Mouse (Mus musculus): ENCODE data around the gene Fam193b.

The Fam193b gene

DNA sequence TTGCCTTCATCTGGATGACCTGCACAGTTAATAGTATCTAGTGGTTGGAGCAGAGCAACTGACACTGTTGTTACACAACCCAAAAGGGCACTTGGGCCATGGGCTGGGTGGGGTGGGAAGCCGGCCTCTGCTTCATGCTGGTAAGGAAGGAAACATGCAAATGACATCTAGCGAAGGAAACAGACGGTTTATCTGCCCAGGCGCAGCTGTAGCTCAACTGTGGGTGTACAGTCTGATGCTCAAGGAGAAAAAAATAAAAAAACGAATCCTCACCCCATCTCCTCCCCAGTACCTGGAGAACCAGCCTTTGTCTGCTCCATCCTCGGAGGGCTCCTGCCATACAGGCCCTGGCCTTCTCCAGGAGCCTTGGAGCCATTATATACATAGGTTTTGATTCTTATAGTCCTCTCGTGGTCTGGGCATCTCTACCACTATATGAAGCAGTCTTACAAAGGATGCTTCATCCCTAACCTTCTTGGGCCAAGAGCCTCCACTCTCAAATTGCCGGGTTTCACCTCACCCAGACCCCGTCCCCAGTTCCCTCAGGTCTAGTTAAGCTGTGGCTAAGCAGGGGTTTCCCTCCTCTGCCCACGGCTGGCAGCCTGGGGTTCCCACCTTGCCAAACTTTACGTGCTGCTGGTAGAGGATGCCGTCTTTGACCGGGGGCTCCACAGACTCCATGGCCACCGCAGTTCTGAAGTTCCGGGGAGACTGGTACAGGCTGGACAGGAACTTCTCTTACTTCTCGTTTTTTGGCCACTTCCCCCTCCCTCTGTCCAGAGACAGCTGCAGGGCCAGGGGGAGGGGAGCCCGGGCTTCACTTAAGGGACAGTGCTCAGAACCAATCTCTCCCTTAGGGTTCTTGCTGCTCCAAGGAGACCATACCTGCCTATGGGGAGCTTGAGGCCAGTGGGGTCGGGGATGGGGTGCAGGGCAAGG, 42.8 kb downstream of the Fam193b start:
- no peak for DNase-seq (ENCODE audit: low read depth, low spot score)

DNA sequence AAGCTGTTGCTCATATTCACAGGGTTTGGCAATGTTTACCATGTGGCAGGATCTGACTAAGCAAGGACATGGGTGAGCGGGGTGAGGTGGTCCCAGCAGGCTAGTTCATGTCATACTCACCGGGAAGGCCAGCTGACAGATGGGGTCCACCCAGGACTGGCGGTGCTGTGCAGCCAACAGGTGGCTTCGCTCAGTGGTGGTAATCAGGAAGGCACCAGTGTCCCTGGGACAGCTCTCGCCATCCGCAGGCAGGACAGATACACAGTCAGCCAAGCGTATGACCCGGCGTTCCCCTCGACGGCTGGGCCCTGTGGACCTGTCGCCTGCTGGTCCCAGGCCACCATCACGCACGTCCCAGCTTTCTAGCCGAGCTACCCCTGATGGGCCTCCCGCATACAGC, 43.7 kb downstream of the Fam193b start:
- DNase-seq (ENCODE audit: low read depth, low spot score) = no peak

DNA sequence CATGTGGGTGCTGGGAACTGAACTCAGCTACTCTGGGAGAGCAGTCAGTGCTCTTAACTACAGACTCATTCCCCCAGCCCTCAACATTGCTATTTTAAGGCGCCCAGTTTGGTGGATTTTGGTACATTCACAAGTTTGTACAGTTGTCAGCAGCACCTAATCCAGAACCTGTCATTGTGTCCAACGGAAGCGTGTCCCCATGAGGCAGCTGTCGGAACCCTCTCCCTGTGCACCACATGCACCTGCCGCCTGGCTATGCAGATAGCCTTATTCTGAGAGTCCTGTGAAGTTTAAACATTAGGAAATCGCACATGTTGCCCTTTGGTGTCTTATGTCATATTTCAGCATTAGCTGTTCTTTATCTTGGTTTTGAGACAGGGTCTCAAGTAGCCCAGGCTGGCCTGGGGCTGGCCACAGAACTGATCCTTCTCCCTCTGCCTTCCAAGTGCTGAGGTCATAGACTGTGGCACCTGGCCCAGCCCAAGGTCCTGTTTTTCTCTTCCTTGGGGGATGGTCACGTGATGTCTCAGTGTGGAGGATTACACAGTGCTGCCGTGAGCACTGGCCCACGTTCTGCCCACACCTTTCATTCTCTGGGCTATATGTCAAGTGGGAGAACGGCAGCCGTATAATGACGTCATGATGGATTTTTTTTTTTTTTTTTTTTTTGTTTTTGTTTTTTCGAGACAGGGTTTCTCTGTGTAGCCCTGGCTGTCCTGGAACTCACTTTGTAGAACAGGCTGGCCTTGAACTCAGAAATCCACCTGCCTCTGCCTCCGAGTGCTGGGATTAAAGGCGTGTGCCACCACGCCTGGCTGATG, 45.0 kb downstream of the Fam193b start:
- DNase-seq (ENCODE audit: low read depth, low spot score) = no peak

DNA sequence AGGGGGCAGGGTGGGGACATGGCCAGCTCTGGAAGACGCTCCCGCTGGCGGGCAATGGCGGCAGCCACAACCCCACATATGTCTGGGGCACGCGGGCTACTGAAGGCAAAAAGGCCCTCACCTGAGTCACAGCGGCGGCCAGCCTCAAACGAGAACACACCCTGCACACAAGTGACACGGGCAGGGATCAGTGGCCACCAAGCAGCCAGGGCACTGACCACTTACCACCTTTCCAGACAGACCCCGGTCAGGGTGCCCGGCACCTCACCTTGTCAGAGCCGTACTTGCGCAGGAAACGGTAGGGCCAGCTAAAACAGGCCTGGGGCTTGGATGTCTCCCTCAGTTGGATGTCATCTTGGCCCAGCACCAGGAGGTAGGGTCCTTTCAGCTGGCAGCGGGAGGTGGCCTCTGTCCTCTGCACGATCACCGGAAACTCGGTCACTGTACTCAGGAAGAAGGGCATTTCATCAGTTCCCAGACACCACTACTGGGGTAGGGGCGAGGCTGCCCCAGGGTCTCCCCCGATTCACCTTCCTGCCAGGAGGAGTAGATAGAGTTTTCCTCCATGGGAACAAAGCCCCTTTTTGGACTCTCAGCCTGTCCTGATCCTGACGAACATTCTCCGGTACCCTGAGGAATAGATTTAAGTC, 46.8 kb downstream of the Fam193b start:
- no peak for DNase-seq (ENCODE audit: low read depth, low spot score)

DNA sequence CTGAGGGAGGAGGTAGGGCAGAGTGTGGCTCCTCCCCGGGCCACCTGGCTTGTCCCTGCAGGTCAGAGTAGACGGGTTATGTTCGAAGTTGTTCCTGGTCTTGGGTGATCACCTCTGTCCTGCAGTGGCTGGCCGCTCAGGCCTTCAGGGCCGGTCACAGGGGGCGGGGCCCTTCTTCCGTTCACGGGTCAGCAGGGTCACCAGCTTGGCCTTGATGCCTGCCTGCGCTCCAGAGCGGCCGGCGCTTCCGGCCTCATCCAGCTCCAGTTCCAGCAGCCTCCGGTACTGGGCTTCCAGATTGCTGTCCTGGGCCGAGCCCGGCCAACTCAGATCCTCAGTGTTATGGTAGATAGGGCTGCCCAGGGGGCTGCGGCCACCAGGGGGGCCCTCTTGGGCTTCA, 47.6 kb downstream of the Fam193b start:
- no peak for DNase-seq (ENCODE audit: low read depth, low spot score)

DNA sequence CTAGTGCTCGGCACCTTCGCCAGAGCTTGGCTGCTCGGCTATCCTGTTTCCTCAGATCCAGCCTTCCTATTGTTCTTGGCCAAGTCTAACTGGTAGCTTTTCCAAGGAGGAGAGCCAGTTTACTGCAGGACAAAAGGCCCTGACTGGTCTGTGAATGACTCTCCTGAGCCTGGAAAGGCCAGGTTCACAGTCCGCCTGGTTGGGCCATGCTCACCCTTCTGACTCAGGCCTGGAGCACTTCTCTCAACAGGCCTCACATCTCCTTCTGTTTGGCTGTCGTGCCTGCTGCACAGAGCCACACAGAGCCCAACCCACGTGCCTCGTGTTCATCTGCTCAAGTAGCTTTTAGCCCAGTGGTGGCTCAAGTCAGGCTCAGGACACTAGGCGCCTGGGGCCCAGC, 48.2 kb downstream of the Fam193b start:
- no peak for DNase-seq (ENCODE audit: low read depth, low spot score)

DNA sequence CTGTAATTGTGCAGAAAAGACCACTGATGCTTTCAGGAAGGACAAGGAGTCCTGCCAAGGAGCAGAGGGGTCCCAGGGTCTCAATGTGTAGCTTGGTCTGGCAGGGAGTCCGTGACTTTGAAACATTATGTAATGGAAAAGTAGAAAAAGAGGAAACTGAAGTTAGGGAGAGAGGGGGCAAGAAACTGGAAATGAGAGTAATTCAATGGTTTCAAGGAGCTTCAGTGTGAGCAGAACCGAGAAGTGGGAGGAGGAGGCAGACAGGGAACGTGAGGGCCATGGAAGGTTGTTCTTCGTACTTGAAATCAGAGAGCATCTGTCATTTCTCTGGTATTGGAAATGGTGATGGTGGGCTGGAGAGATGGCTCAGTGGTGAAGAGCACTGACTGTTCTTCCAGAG, 51.3 kb downstream of the Fam193b start:
- DNase-seq (ENCODE audit: low read depth, low spot score) = no peak

DNA sequence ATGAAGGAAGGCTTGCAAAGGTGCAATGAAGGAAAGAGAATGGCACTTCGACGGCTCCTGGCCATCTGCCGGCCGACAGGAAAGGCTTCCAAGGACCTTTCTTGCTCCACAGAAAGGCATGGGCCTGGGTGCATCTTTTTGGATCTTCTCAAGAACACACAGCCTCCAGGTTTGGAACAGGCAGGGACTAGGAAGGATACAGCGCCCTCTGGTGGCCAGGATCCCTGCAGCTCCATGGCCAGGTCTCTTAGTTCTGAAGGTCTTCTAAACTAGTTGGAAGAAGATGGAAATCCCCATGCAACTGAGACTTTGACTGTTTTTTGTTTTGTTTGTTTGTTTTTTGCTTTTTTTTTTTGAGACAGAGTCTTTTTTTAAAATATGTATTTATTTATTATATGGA, 54.0 kb downstream of the Fam193b start:
- peak; percentile 90 for DNase-seq (ENCODE audit: low read depth, low spot score)

DNA sequence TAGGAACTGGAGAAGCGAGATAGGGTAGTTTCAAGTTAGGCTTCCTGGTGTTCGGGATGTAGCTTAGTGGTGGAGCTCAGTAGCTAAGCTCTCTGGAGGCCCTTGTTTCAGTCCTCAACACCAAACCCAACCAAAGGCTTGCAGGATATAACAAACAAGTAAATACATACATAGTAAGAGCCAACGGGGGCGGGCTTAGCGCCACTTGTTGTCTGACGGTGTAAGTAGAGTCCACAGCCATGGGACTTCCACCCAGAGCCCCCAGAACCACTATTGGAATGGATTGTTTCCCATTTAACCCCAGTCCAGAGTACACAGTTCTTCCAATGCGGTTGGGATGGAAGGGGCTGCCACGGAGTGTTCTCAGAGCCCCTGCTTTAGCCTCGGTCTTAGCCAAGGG, 57.1 kb downstream of the Fam193b start:
- no peak for DNase-seq (ENCODE audit: low read depth, low spot score)

DNA sequence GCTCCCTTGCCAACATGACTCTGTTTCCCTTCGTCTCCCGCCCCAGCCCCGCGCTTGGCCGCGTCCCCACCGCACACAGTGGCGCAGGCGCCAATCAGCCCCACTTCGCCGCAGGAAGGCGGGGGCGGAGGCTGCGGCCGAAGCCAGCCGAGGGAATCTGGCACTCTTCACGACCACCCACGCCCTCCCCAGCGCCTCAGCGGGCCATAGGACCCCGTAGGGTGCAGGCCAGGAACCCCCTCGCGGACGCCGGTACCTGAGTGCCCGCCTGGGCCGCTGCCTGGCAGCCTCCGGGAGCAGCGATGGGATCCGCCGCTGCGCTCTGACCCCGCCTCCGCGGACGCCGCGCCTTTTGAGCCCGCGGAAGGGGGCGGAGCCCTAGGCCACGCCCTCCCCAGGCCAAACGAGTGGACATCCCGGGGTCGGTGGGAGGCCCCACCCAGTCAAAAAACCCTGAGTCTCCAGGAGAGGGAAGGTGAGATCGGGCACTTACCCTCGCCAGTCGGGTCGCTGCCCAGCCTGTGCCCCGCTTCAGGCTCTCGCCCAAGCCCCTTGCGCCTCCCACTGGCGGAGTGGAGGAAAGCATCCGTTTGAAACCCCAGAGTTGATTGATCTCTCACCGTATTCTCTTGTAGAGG, 57.7 kb downstream of the Fam193b start, which contains the start of gene Pdlim7:
Gene Pdlim7 (minus strand): TSS at position 566 of the 638 bp plus-strand sequence.
- peak; percentile 88 for DNase-seq (ENCODE audit: low read depth, low spot score)

DNA sequence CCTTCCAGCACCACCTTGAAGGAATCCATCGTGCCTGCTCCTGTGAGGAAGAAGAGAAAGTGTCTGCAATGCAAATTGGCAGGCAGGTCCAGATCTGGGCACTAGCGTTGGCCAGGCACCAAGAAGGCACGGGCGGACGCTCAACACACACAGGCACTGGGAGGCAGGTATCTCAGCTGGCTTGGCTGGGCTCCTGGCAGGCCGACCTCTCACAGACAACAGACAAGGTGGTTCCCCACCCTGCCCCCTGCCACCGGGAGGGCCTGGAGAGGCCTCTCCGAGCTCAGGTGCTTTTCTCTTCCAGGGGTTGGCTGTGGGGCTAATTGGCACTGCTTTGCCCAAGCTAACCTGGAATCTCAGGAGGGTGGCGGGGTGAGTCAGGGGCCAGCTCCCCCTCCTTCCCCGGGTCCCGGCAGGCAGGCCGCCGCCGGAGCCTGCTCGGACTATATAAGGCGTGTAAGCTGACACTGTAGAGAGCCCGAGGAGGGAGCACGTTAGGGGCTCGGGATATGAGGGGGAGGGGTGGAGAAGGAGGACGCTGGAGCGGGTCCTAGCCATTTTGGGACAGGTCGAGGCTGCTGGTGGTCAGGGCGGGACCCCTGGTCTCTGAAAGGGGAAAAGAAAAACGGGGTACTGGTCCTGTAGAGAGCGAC, 58.4 kb downstream of the Fam193b start:
- peak; percentile 63 for DNase-seq (ENCODE audit: low read depth, low spot score)

DNA sequence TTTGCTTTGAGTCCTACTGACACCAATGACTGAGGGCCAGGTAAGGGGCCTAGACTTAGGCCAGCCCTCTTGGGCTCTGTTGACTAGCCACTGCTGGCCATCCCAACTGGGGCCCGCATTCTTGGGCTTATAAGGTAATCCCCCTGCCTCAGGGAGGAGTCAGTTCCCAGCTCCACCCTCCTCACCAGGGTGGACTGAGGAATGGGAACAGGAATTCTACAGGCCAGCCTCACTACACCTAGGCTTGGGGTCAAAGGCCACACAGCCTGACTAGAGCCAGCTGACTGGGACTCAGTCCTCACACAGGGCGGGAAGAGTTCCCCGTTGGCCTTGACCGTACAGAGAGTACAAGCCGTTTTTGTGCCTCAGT, 59.4 kb downstream of the Fam193b start:
- DNase-seq (ENCODE audit: low read depth, low spot score) = peak; percentile 79

DNA sequence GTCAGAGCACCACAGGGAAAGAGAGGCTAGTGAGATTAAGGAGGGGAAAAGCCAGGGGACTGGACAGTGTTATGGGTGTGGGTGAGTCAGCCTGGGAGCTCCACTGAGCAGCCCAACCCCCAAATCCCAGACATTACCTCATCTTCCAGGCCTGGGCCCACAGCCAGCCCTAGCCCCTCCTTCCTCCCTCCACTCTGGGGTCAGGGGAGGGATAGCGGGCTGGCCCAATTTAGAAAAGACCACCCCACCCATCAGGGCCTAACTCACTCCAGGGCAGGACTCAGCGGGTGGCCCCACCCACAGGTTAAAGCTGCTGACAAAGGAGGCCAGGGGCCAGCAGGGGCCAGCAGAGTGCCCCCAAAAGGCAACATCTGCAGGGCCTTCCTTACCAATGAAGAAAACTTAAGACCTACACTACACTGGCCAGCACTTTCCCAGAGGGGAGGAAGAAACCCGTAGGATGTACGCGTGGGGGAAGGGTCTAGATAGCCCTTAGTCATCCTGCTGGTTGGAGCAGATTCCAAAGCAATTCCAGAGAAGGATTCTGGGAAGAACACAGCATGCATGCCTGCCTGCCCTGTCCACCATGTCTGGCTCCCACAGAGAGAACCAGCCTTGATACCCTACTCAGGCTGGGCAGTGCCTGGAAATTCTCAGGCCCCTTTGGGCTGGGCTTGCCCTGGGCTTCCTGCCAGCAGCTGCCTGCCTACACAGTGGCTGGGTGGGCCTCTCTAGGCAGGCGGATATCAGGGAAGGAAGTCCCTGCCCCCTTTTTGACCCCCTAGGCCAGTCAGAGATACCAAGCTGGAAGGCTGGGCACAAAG, 60.0 kb downstream of the Fam193b start:
- DNase-seq (ENCODE audit: low read depth, low spot score) = peak; percentile 96

DNA sequence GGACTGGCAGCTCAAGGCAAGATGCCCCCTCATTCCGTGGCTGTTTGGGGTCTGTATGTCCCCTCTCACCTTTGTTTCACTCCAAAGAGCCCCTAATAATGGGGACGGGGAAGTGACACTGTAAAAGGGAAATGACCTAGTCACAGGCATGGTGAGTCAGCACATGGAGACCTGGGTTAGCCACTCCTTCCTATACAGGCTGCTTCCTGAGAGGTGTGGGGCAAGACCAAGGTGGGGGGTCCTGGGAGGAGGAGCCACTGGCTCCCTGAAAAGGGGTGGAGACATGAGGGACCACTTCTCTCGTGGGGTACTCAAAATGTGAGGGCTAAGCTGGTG, 60.6 kb downstream of the Fam193b start:
- DNase-seq (ENCODE audit: low read depth, low spot score) = no peak

DNA sequence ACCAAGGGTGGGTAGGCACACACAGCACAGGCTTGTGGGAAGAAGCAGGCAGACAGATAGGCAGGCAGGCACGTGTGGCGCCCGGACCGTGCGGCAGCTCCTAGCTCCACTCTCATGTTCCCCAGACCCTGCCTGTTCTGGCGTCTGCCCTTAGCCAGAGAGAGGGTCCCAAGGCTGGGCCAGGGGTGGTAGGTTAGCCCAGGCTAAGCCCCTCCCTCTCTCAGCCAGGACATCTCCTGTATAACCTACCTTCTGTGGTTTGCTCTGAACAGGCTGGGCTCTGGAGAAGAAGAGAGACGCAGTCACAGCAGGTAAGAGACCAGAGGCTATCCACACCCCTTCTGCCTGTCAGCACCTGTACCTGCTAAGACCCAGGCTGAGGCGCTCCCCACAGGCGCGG, 62.4 kb downstream of the Fam193b start:
- no peak for DNase-seq (ENCODE audit: low read depth, low spot score)

DNA sequence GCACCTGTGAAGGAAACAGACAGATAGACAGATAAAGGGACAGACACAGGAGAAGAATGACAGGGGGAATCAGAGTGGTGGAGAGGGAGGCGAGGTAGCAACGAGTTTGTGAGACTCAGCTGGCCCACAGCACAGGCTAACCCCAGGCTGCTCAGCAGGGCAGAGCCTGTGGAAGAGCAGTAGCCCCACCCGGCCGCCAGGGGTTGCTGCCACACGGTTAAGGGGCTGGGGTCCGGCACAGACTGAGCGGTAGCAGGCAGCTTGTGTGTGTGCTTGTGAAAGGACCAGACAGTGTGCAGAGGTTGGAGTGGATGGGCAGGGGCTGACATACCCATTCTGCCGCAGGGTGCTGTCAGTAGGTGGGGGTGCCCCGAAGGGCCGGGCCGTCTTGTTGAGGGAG, 63.0 kb downstream of the Fam193b start:
- no peak for DNase-seq (ENCODE audit: low read depth, low spot score)

DNA sequence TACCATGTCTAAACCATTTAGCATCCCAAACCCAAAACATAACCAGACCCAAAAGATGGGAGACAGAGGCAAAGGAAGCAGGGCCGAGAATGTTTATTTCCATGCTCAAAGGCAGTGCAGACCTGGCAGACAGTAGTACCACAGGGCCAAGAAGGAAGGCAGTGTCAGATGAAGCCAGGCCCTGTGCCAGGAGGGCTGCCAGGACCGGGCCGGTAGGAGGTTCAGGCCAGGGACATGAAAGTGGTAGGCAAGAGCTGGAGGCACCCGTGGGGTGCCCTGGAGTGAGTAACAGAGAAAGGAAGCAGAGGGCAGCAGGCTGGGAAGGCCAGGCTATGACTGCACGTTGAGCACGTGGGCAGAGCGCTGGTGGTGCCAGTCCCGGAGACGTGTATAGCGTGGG, 64.2 kb downstream of the Fam193b start:
- DNase-seq (ENCODE audit: low read depth, low spot score) = no peak

DNA sequence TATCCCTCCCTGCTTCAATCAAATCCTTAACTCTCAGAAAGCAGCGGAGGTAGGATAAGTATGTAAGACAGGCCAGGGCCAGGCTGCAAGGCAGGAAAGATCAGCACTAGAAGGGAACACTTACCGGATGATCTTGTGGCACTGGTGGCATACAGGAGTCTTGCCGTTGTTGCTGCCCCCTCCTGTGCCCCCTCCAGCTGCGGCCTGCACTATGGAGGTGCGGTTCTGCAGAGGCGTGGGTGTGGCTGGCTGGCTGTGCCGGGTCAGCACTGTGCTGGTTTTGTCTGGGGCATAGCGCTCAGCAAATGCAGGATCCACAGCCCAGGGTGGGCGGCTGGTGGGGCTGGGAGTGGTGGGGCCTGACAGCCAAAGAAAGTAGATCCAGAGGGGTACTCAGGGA, 65.1 kb downstream of the Fam193b start:
- no peak for DNase-seq (ENCODE audit: low read depth, low spot score)

DNA sequence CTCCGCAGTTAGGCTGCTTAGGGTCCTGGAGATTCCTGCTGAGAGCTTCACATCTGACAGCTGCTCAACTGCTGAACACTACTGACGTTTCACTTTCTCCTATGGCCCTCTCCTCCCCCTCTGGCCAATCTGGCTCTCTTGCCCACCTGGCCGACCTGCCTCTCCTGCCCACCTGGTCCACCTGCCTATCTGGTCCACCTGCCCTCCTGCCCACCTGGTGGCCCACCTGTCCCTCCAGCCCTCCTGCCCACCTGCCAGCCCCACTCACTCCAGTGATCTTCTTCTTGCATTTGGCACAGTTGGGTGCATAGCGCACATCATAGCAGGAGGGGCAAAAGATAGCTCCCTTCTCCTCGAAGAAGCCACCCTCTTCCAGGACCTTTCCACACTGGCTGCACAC, 66.5 kb downstream of the Fam193b start:
- DNase-seq (ENCODE audit: low read depth, low spot score) = no peak

DNA sequence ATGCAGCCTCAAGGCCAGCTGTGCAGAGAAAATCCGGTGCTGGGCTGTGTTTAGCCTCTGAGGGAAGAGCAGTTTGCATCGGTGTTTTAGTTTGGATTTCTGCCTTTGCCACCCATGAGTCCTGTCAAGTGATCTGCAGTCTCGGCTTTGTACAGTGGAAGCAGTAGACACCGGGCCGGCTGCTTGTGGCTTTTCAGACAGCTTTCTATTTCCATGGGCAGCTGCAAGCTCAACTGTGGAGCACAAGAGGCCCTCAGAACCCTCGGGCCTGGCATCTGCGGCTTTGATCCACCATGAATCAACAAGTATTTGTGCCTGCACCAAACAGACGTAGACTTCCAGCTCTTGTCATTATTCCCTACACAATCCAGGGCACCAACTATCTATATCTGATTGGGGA, 68.5 kb downstream of the Fam193b start:
- no peak for DNase-seq (ENCODE audit: low read depth, low spot score)
